Comparison of ENCODE assay signal across 8 mouse cellular contexts in genomic region chrX:20798797-20799147, GRCm38 (mm10). TPM values are rescaled to one million over a fixed set of nuclear protein-coding genes. Genes with fewer than 3 reads are reported as not detected.
DNase-seq lines count a peak whose midpoint lies in the region; ATAC-seq and TF ChIP-seq lines count a peak whose summit lies in the region.

No protein-coding gene starts in this region.

- 26% methylated on average over 7 of the region's 7 CpGs for WGBS in spleen, adult 2 months
- 26% methylated on average over 7 of the region's 7 CpGs for WGBS in limb, embryonic 13.5 days
- 30% methylated on average over 7 of the region's 7 CpGs for WGBS in stomach, embryonic 15.5 days

- no peaks in the 10 kb centered on the region for H3K9me3 ChIP-seq in limb, embryonic 13.5 days
- H3K9me3 ChIP-seq in stomach, embryonic 15.5 days, result no peaks in the 10 kb centered on the region

- no peak for TF ChIP-seq POLR2A in spleen, adult 2 months (IDR thresholded peaks at IDR 0.05; ENCODE audit: low read depth, low read length)

- DNase-seq in gastrocnemius, adult 2 months, result no peak
- no peak for DNase-seq in gastrocnemius, adult 18-20 months (ENCODE audit: low spot score)
- DNase-seq in spleen, adult 2 months (ENCODE audit: low read depth in 1 of 2, low spot score in 2 of 2), result no peak
- DNase-seq in spleen, adult 12 weeks (ENCODE audit: low spot score), result no peak
- DNase-seq in retina, embryonic 14.5 days (ENCODE audit: low spot score), result no peak
- no peak for DNase-seq in frontal cortex, postnatal 10 days (ENCODE audit: low spot score in 2 of 2)

- H3K27ac ChIP-seq in gastrocnemius, adult 2 months, result 0 out of 2 replicates have a peak overlapping the region, but pooled peaks have one; percentile 58
- peak overlapping the region; percentile 78 for H3K27ac ChIP-seq in spleen, adult 2 months (ENCODE audit: insufficient read depth, low read length)
- peak overlapping the region; percentile 75; the same call in 1 of the 2 replicates for H3K27ac ChIP-seq in limb, embryonic 13.5 days
- peak overlapping the region; percentile 86 for H3K27ac ChIP-seq in stomach, embryonic 15.5 days

- peak overlapping the region; percentile 67 for H3K4me3 ChIP-seq in gastrocnemius, adult 2 months
- H3K4me3 ChIP-seq in spleen, adult 2 months (ENCODE audit: extremely low read depth, insufficient read depth, insufficient read length), result peak overlapping the region; percentile 62; the same call in 1 of the 2 replicates
- peak overlapping the region; percentile 47 for H3K4me3 ChIP-seq in limb, embryonic 13.5 days
- H3K4me3 ChIP-seq in stomach, embryonic 15.5 days (replicated peaks), result peak overlapping the region; percentile 44

- peak overlapping the region; percentile 65 for H3K9ac ChIP-seq in limb, embryonic 13.5 days
- H3K9ac ChIP-seq in stomach, embryonic 15.5 days, result no peak overlapping the region

- H3K4me1 ChIP-seq in spleen, adult 2 months (ENCODE audit: control insufficient read depth, insufficient read depth, insufficient read length), result no peaks in the 10 kb centered on the region; the same call in 1 of the 2 replicates
- H3K4me1 ChIP-seq in limb, embryonic 13.5 days, result no peaks in the 10 kb centered on the region
- no peaks in the 10 kb centered on the region for H3K4me1 ChIP-seq in stomach, embryonic 15.5 days

- H3K27me3 ChIP-seq in spleen, adult 2 months (ENCODE audit: control insufficient read depth, insufficient read depth, low read length), result no peaks in the 10 kb centered on the region
- no peaks in the 10 kb centered on the region for H3K27me3 ChIP-seq in limb, embryonic 13.5 days
- H3K27me3 ChIP-seq in stomach, embryonic 15.5 days (replicated peaks), result no peaks in the 10 kb centered on the region

- intact Hi-C loops in gastrocnemius, adult 2 months (cut with DNase I), result no loop called here

- no peak for TF ChIP-seq CTCF in gastrocnemius, adult 2 months (IDR thresholded peaks at IDR 0.05)
- TF ChIP-seq CTCF in spleen, adult 2 months (IDR thresholded peaks at IDR 0.05; ENCODE audit: extremely low read depth, insufficient read depth, insufficient read length, insufficient replicate concordance), result no peak

- H3K36me3 ChIP-seq in spleen, adult 2 months (ENCODE audit: control insufficient read depth, insufficient read depth, low read length), result no peaks in the 10 kb centered on the region
- no peaks in the 10 kb centered on the region for H3K36me3 ChIP-seq in limb, embryonic 13.5 days
- no peaks in the 10 kb centered on the region for H3K36me3 ChIP-seq in stomach, embryonic 15.5 days

- ATAC-seq in limb, embryonic 13.5 days (ENCODE audit: low FRiP score, low read depth), result no peak; the same call in 1 of the 2 replicates
- ATAC-seq in stomach, embryonic 15.5 days (ENCODE audit: insufficient read depth, low FRiP score, low read depth), result peak; percentile 28; the same call in 1 of the 2 replicates

- H3K4me2 ChIP-seq in limb, embryonic 13.5 days (replicated peaks), result peak overlapping the region; percentile 61
- H3K4me2 ChIP-seq in stomach, embryonic 15.5 days, result peak overlapping the region; percentile 50

RNA-seq across cellular contexts. Expression of gene Araf, which starts 1.2 kb away (rescaled TPM):
- total RNA-seq in gastrocnemius, adult 2 months (2021), result 10 to 100 TPM; 87.8 to 98.0 TPM
- 10 to 100 TPM; 93.9 to 96.8 TPM for total RNA-seq in gastrocnemius, adult 18-20 months (2021)
- polyA plus RNA-seq in spleen, adult 2 months (2012; rRNA removed), result 143 and 164 TPM in 2 replicates
- polyA plus RNA-seq in limb, embryonic 13.5 days (2015; fragmentation: Nextera tagmentation; extraction: Ambion mirVana), result 116 and 119 TPM in 2 replicates
- polyA plus RNA-seq in stomach, embryonic 15.5 days (2015; fragmentation: Nextera tagmentation; extraction: Ambion mirVana), result 98.8 and 116 TPM in 2 replicates
